Mouse (Mus musculus) heart, adult 2 months (tissue): ENCODE results near the gene Tmprss13.

Experiments
- CTCF ChIP-seq: fragments of 200-600 bp; IDR thresholded peaks from 2 replicates; pipeline ENCODE4 v1.8.1; 2022; ENCODE audit warnings: antibody characterized with exemption, mild to moderate bottlenecking, moderate library complexity
- EP300 ChIP-seq: fragments of 200-500 bp; IDR thresholded peaks from 2 replicates; pipeline ENCODE4 v1.6.1; 2011; ENCODE audit warnings: low read depth, low read length, control low read depth; ENCODE audit not compliant: insufficient read depth
- POLR2A ChIP-seq: fragments of 200-500 bp; IDR thresholded peaks from 2 replicates; pipeline ENCODE4 v1.6.1; 2011; ENCODE audit warnings: mild to moderate bottlenecking, low read depth, low read length, control low read depth; ENCODE audit not compliant: insufficient read depth

- no peak for TF ChIP-seq CTCF
- TF ChIP-seq POLR2A: peak; percentile 51; the same call in 1 of the 2 replicates
- TF ChIP-seq EP300: no peak
Measured at GRCm38 (mm10) chr9:45370117-45370561, 51.2 kb downstream of the Tmprss13 start, which contains the start of gene Fxyd6.
